Mouse (Mus musculus) urinary bladder, postnatal 10 days (tissue): ENCODE measurements around the gene Gas6.

Experiments
- DNase-seq: peaks from one replicate; pipeline ENCODE4 v3.0.0; 2022; ENCODE audit warnings: low spot score

Gas6 gene

GRCm38 (mm10) chr8:13506849-13507248 is 12.6 kb upstream of the Gas6 start:
- DNase-seq = peak; percentile 63

DNA sequence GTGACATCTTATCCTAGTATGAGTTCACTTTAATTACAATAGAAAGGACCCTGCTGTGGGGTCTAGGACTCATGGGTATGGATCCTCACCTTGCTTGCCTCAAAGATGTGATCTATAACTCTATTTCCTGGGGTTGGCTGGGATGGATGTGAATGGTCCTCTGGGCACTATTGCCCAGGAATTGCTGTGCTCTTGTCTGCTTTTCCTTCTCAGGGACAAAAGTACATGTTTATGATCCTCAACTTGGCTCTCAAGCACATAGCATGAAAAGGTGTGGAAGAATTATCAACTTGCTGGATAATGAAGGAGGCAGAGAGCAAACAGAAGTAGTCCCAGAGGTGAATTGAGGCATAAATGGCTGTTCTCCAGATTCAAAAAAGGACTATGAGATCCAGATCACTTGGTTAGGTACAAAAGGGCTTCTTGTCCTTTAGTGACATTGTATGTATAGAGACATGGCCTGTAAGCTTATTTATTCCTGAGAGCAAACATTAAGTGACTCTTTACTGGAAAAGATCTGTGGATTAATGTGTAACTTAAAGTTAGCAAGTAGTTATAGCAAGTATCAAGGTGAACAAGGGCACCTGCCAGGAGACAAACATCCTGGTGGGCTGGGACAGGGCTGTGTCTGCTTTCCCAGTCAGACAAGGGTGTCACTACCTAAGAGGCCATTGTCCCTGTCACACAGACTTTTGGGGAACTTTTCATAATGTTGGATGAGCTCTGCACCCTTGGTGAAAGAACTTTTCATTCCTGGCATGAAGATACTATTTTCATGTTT is 10.8 kb upstream of the Gas6 start:
- DNase-seq = no peak

DNA sequence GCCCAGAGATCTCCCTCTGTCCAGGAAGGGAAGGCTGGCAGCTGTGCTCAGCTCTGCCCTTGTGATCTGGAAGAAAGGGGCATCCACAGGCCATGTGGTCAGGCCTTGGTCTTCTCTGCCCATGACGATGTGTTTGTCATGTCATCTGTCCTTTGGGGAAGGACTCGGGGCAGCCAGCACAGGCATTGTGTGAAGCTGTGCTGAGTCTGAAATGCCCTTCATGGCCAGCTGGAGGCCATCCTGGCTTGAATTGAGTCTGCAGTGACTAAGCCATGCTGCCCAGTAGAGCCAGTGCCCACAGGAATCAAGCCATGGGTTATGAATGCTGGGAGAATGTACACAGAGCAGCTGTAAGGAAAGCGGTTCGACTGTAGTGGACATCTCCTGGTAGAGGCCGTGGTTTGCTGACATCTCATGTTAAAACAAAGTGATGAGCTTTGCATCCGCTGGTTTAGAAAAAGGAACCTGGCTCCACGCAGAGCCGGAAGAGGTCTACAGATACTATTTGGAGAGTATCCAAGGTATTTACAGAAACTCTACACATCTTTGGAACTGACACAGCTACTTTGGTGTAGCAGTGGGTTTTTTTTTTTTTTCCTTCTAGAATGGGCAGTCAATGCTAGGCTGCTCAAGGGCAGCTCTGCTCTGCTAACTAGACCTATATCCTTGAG is 9.8 kb upstream of the Gas6 start:
- DNase-seq = no peak

DNA sequence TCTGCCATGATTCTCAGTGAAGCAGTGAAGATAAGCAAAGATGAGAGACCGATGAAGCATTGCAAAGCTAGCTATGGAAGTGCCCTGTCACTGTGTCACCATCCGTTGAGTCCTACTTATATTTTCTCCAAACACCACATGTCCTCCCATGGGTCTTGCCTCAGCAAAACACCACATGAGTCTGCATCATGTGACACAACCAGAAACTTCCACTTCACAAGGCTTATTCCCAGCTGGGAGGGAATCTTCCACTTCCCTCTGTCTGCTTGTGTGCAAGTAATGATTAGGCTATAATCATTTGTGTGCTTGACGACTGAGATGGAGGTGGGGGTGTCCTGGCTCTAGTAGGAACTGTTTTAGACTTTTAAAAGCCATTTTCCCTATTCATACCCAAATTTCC is 6.9 kb upstream of the Gas6 start:
- no peak for DNase-seq

DNA sequence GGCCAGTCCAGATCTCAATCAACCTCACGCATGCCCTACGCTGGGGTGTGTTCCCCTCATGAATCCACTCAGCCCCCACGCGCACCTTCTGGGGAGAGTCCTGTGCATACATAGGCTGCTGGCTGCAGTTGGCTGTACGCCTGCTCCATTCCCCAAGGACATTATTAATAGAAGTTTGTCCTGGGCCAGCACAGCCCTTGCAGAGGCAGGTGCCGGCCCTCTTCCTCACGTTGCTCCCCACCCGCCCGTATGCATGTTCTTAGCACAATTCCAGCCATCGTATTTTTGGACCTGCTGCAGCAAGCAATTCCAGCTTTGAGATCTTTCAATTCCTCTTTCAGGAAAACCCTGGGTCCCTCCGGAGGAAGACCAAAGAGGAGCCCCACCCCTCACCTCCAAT is 1.3 kb downstream of the Gas6 start:
- DNase-seq = no peak

GRCm38 (mm10) chr8:13492198-13492995 is 1.9 kb downstream of the Gas6 start:
- DNase-seq = no peak

GRCm38 (mm10) chr8:13491491-13492010 is 2.7 kb downstream of the Gas6 start:
- no peak for DNase-seq

- DNase-seq = no peak
Measured at GRCm38 (mm10) chr8:13489986-13490910, 4.0 kb downstream of the Gas6 start.

DNA sequence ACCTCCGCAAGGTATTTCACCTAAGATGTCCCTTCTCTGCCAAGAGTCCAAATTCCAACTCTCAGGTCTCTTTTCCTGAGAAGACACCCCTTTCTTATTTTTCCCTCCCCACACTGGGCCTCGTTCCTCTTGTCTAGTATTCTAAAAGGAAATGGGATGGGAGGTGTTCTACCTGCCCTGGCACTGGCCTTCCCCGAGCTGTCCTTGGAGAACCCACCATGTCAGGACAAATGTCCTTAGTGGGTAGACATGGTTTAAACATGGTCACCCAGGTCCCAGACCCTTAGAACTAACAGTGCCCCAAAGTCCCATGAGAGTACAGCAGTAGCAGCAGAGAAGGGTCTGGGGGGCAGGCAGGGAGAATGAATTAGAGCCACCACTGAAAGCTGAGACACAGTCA is 4.9 kb downstream of the Gas6 start:
- no peak for DNase-seq

DNA sequence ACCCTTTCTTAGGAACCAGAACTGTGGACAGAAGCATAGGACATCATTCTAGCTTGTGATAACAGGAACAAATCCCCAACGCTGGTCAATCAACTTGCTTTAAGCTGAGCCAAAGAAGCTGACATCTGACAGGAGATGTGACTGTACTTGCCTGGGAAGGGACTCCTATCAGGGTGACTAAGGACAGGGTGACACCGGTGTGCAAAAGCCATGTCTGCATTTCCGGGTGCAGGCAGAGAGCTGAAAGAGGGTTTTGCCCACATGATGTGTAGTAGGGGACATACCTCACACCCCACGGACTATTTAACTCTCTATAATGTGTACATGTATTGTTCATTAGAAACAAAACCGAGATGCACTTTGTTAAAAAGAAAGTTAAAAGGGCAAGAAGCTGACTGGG is 11.1 kb downstream of the Gas6 start:
- no peak for DNase-seq

DNA sequence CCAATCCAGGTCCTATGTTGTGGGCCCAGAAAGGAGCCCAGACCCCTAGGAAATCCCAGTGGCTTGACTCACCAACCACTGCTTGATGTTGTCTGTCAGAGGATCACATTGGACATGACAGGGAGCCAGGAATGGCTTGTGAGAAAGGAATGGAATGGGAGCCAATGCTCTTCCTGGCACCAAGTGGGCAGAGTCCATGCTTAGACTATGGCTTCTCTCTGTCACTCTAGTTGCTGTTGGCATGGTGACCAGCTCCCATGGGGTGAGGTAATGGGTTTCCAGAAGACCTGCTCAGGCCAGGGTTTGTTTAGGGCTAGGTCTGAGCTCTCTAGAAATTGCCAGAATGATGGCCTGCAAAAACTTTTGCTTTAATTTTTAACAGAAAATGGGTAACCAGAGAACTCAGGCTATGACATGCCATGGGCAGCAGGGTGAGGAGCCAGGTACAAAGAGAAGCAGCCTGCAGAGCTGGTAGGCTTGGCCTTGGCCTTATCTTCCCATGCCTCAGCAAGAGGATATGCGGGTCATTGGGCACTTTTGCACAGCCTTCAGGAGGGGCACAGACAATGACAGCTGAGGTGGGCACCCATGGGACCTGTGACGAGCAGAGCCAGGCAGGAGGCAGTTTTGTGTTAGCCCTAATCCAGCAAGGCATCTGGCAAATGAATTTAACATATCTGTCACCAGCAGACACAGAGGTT is 12.0 kb downstream of the Gas6 start:
- no peak for DNase-seq

GRCm38 (mm10) chr8:13481596-13481995 is 12.7 kb downstream of the Gas6 start:
- no peak for DNase-seq

GRCm38 (mm10) chr8:13481089-13481554 is 13.2 kb downstream of the Gas6 start:
- no peak for DNase-seq

GRCm38 (mm10) chr8:13475892-13476291 is 18.4 kb downstream of the Gas6 start:
- no peak for DNase-seq

GRCm38 (mm10) chr8:13472284-13472683 is 22.0 kb downstream of the Gas6 start:
- no peak for DNase-seq

DNA sequence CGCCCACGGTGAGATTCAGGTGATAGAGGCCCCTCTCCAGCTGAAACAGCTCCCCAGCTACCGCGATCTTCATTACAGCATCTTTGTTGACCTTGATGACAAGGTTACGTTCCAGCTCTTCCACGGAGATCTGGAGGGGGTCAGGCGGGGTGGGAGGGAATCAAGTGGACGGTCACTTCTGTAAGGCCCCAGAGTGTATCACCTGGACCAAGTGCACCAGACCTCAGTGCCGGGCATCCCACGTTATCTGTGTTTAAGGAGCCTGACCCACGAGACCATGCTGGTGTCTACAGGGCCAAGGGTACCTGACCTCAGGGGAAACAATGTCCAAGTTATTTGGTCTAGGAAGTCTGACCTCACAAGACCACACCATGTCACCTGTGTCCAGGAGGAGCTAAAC is 22.8 kb downstream of the Gas6 start:
- DNase-seq = no peak

DNA sequence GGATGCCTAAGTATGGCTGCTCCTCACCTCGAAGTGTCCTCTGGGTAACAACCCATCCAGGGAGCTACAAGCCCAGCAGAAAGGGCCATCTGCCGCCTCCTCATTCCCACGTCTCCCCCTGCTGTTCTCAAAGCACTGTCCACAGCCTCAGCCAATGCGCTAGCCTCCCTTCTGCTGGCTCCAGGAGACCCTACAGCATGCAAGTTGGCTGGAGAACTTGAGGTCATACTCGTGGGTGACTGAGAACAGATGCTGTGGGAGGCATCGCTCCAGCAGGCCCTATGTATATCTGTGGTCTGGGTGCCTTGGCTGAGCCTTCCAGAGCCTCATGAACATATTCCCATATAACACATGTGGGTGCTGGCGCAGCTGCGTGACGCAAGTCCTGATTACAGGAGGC is 25.6 kb downstream of the Gas6 start:
- no peak for DNase-seq

DNA sequence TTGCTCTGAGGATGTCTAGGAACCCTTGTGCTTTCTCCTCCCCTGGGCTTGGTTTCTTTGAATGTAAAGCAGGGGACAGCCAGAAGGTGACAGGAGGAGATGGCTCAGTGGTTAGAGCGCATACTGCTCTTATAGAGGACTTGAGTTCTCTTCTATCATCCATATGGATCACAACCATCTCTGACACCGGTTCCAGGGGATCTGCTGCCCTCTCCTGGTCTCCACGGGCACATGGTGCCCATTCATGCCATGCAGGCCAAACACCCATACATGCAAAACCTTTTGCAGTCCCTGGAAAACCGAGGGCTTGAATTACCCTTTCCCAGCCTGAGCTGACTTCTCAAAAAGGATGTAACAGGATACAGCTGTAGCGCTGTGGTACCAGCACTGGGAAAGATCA is 27.3 kb downstream of the Gas6 start:
- DNase-seq = no peak

- DNase-seq = no peak
Measured at GRCm38 (mm10) chr8:13465324-13465723, 29.0 kb downstream of the Gas6 start.

GRCm38 (mm10) chr8:13462392-13462791 is 31.9 kb downstream of the Gas6 start:
- DNase-seq = no peak

GRCm38 (mm10) chr8:13461843-13462242 is 32.4 kb downstream of the Gas6 start:
- DNase-seq = no peak
